Mouse (Mus musculus) layer of hippocampus, adult 2 months (tissue): ENCODE data around the gene Colgalt1. TPM values are rescaled to one million over a fixed set of nuclear protein-coding genes. Genes with fewer than 3 reads are reported as not detected.

ENCODE experiments used
- DNase-seq, 2 experiments: peaks; one replicate each; pipeline ENCODE4 v3.0.0; 2022; ENCODE audit warnings: low spot score in 2 of 2
- H3K27ac ChIP-seq: fragments of 200-600 bp; 2 replicates; pipeline ENCODE4 v1.8.1; 2022
- H3K4me3 ChIP-seq: fragments of 200-600 bp; 2 replicates; pipeline ENCODE4 v1.8.1; 2022; ENCODE audit warnings: mild to moderate bottlenecking
- CTCF ChIP-seq: fragments of 200-600 bp; conservative IDR thresholded peaks from 2 replicates; pipeline ENCODE4 v1.8.1; 2022; ENCODE audit warnings: antibody characterized with exemption, mild to moderate bottlenecking, moderate library complexity
- total RNA-seq, 2 experiments: library from RNA; stranded (reverse); gene quantifications; 2 replicates each; pipeline ENCODE4 v1.2.3; 2021

Colgalt1 gene
- total RNA-seq, 2 experiments from 2014 or later, result 52.4 to 60.1 TPM

GRCm38 (mm10) chr8:71619786-71620185, 9.0 kb downstream of the Colgalt1 start:
- DNase-seq, result no peak
- no peak for TF ChIP-seq CTCF
- H3K4me3 ChIP-seq, result no peak overlapping the region
- H3K27ac ChIP-seq, result no peak overlapping the region

GRCm38 (mm10) chr8:71625088-71625487, 14.3 kb downstream of the Colgalt1 start:
- TF ChIP-seq CTCF, result no peak
- Histone ChIP-seq H3K4me3 (no peak overlapping the region), H3K27ac (peak overlapping the region; percentile 51)
- no peak for DNase-seq

GRCm38 (mm10) chr8:71626753-71627152, 16.0 kb downstream of the Colgalt1 start:
- TF ChIP-seq CTCF, result no peak
- H3K4me3 ChIP-seq, result no peak overlapping the region
- H3K27ac ChIP-seq, result peak overlapping the region; percentile 52; the same call in 1 of the 2 replicates
- no peak for DNase-seq

- TF ChIP-seq CTCF, result 0 out of 2 replicates have a peak, but pooled peaks have one; percentile 8
- Histone ChIP-seq H3K4me3 (no peak overlapping the region), H3K27ac (peak overlapping the region; percentile 52; the same call in 1 of the 2 replicates)
- DNase-seq, result no peak
Observed at GRCm38 (mm10) chr8:71627265-71628099, 16.7 kb downstream of the Colgalt1 start.

- Histone ChIP-seq H3K4me3 (peak overlapping the region; percentile 58), H3K27ac (peak overlapping the region; percentile 52)
- DNase-seq, result no peak
- TF ChIP-seq CTCF, result no peak
Observed at GRCm38 (mm10) chr8:71628396-71629095, 17.7 kb downstream of the Colgalt1 start.

GRCm38 (mm10) chr8:71629096-71629697, 18.4 kb downstream of the Colgalt1 start:
- Histone ChIP-seq H3K4me3 (peak overlapping the region; percentile 58), H3K27ac (peak overlapping the region; percentile 52)
- peak; percentile 71 for TF ChIP-seq CTCF
- peak; percentile 88 to 90 for DNase-seq

- no peak overlapping the region for H3K27ac ChIP-seq
- H3K4me3 ChIP-seq, result peak overlapping the region; percentile 58
- DNase-seq, result no peak
- TF ChIP-seq CTCF, result no peak
Observed at GRCm38 (mm10) chr8:71629781-71630212, 19.0 kb downstream of the Colgalt1 start.

GRCm38 (mm10) chr8:71630761-71631160, 20.0 kb downstream of the Colgalt1 start:
- Histone ChIP-seq H3K27ac (no peak overlapping the region), H3K4me3 (no peak overlapping the region)
- DNase-seq, result no peak
- TF ChIP-seq CTCF, result no peak

GRCm38 (mm10) chr8:71631897-71632296, 21.1 kb downstream of the Colgalt1 start:
- Histone ChIP-seq H3K4me3 (no peak overlapping the region), H3K27ac (no peak overlapping the region)
- TF ChIP-seq CTCF, result no peak
- DNase-seq, result no peak

- Histone ChIP-seq H3K27ac (no peak overlapping the region), H3K4me3 (no peak overlapping the region)
- peak; percentile 64 for TF ChIP-seq CTCF
- no peak for DNase-seq
Observed at GRCm38 (mm10) chr8:71633164-71633563, 22.4 kb downstream of the Colgalt1 start.

GRCm38 (mm10) chr8:71633981-71634667, 23.3 kb downstream of the Colgalt1 start:
- TF ChIP-seq CTCF, result no peak
- no peak overlapping the region for H3K27ac ChIP-seq
- DNase-seq, result no peak
- no peak overlapping the region for H3K4me3 ChIP-seq
